Mouse (Mus musculus): ENCODE results near the gene Foxj3. TPM values are rescaled to one million over a fixed set of nuclear protein-coding genes. Genes with fewer than 3 reads are reported as not detected.

Foxj3 gene
- total and polyA plus RNA-seq, 2 experiments from 2014 or later, result 26.4 to 39.1 TPM

DNA sequence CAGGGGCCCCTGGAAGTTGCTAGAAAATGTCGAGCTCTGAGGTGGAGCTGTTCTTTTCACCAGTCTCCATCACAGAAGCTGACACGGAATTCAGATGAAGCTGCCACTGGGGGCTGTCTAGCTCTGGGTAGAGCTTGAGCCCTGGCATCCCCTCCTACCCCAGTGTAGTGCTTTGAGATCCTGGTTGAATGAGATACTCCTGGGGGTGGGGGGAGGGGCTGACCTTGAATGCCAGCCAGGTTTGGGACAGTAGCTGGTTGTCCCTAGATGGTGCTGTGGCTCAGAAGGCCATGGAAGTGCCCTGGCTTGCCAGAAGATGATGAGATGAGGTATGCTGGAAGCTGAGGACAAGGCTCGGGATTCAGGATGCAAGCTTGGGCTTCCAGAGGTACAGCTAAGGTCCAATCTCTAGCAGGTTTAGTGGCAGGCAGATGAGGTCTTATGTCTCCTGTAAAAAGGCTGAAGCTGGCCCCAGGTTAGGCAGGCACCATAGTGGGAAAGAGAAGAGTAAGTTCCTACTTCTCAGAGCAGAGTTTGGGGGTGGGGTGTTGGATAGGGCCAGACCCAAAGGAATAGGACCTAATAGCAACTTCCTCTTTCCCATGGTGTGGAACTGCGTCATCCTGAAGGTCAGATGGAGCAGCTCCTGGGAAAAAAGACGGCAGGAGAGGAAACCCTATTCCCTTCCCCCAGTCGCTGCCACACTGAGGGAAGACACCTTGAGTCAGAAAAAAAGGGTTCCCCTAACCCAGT is 98.3 kb downstream of the Foxj3 start:
- no peaks in the 10 kb centered on the region for H3K9me3 ChIP-seq (ENCODE audit: low read length)
- peak; percentile 30; the same call in 1 of the 2 replicates for TF ChIP-seq CTCF (IDR thresholded peaks at IDR 0.05)
- no peak overlapping the region for H3K9ac ChIP-seq (replicated peaks; ENCODE audit: low read length, poor library complexity, severe bottlenecking)
- WGBS, result 57% methylated on average over 6 of the region's 6 CpGs
- ATAC-seq (ENCODE audit: low FRiP score) (peak; percentile 29; the same call in 1 of the 2 replicates), DNase-seq (ENCODE audit: low spot score) (peak; percentile 23)
- no peak overlapping the region for H3K4me2 ChIP-seq (ENCODE audit: low read depth, low read length, poor library complexity, severe bottlenecking)
- no peak overlapping the region for H3K27ac ChIP-seq (ENCODE audit: low read depth, low read length)
- H3K4me3 ChIP-seq (ENCODE audit: low read depth, low read length), result no peak overlapping the region
- H3K36me3 ChIP-seq (ENCODE audit: insufficient read depth, low read length), result peaks cover 2% of the 10 kb centered on the region; the same call in 1 of the 2 replicates
- no peaks in the 10 kb centered on the region for H3K27me3 ChIP-seq (ENCODE audit: insufficient read depth, low read length)
- no peaks in the 10 kb centered on the region for H3K4me1 ChIP-seq (ENCODE audit: insufficient read depth, low read length)

DNA sequence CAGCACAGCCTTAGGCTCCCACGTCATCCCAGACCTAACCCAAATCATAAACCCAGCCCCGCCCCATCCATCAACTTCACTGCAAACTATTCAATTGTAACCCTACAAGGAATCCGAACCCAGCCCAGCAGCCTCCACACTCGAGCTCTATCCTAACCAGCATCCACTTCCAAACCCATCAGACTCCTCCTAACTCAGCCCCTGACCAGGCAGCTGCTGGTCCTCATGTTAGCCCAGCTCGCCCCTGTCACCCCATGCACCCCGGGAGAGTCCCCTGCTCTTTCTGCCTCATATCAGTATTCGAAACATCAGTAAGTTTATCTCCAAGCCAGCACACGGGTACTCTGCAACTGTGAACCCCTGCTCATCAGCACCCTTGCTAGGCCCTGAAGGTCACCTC is 98.9 kb downstream of the Foxj3 start:
- TF ChIP-seq CTCF (IDR thresholded peaks at IDR 0.05), result no peak
- WGBS, result 86% methylated on average over 8 of the region's 8 CpGs
- H3K9me3 ChIP-seq (ENCODE audit: low read length), result no peaks in the 10 kb centered on the region
- no peak overlapping the region for H3K27ac ChIP-seq (ENCODE audit: low read depth, low read length)
- no peak overlapping the region for H3K4me3 ChIP-seq (ENCODE audit: low read depth, low read length)
- no peaks in the 10 kb centered on the region for H3K27me3 ChIP-seq (ENCODE audit: insufficient read depth, low read length)
- no peaks in the 10 kb centered on the region for H3K4me1 ChIP-seq (ENCODE audit: insufficient read depth, low read length)
- no peak for DNase-seq (ENCODE audit: low spot score)
- H3K36me3 ChIP-seq (ENCODE audit: insufficient read depth, low read length), result no peaks in the 10 kb centered on the region
- no peak overlapping the region for H3K4me2 ChIP-seq (ENCODE audit: low read depth, low read length, poor library complexity, severe bottlenecking)
- ATAC-seq (ENCODE audit: low FRiP score), result no peak
- H3K9ac ChIP-seq (replicated peaks; ENCODE audit: low read length, poor library complexity, severe bottlenecking), result no peak overlapping the region

GRCm38 (mm10) chr4:119636731-119637130 is 99.9 kb downstream of the Foxj3 start:
- no peak for TF ChIP-seq CTCF (IDR thresholded peaks at IDR 0.05)
- H3K4me3 ChIP-seq (ENCODE audit: low read depth, low read length), result no peak overlapping the region
- 91% methylated on average over 7 of the region's 7 CpGs for WGBS
- H3K9me3 ChIP-seq (ENCODE audit: low read length), result no peaks in the 10 kb centered on the region
- ATAC-seq (ENCODE audit: low FRiP score), result no peak
- H3K4me1 ChIP-seq (ENCODE audit: insufficient read depth, low read length), result no peaks in the 10 kb centered on the region
- no peak overlapping the region for H3K4me2 ChIP-seq (ENCODE audit: low read depth, low read length, poor library complexity, severe bottlenecking)
- no peak for DNase-seq (ENCODE audit: low spot score)
- no peaks in the 10 kb centered on the region for H3K27me3 ChIP-seq (ENCODE audit: insufficient read depth, low read length)
- H3K27ac ChIP-seq (ENCODE audit: low read depth, low read length), result no peak overlapping the region
- no peak overlapping the region for H3K9ac ChIP-seq (replicated peaks; ENCODE audit: low read length, poor library complexity, severe bottlenecking)
- H3K36me3 ChIP-seq (ENCODE audit: insufficient read depth, low read length), result no peaks in the 10 kb centered on the region

DNA sequence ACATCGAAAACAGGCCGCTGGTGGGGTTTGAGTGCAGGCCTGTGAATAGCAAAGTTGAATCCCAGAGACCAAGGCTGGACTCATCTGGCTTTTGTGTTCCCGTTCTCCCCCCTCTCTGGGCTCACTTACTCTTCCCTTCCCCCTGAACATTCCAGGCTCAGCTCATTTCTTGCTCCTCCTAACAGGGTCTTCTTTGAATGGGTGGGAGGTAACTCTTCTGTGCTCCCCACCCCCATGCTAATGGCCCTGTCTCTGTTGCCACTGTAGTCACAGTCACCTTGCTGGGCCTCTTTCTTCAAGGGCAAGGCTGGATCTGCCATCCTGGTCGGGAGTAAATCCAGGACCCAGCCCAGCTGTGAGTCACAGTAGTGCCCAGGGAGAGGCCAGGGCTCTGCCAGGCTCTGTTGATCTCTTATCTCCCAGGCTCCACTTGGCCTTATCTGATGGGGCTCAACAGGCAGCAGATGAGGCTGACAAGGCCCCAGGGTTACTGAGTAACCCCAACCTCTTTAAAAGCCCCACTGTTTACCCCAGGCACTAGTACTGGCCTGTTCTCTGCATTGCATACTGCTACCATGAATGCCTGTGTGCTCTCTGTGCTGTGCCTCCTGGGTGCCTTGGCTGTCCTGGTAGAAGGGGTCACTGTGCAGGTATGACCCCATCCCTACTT is 100.5 kb downstream of the Foxj3 start, which contains the start of gene Guca2a:
Guca2a (plus strand) TSS at position 529 of the 670 bp plus-strand sequence.
- no peak within 1 kb of the TSS for H3K4me2 ChIP-seq (ENCODE audit: low read depth, low read length, poor library complexity, severe bottlenecking)
- no peak for DNase-seq (ENCODE audit: low spot score)
- no peaks in the 10 kb centered on the region for H3K4me1 ChIP-seq (ENCODE audit: insufficient read depth, low read length)
- no peak for ATAC-seq (ENCODE audit: low FRiP score)
- no peak for TF ChIP-seq CTCF (IDR thresholded peaks at IDR 0.05)
- H3K9me3 ChIP-seq (ENCODE audit: low read length), result no peaks in the 10 kb centered on the region
- no peak within 1 kb of the TSS for H3K4me3 ChIP-seq (ENCODE audit: low read depth, low read length)
- H3K27me3 ChIP-seq (ENCODE audit: insufficient read depth, low read length), result no peaks in the 10 kb centered on the region
- H3K9ac ChIP-seq (replicated peaks; ENCODE audit: low read length, poor library complexity, severe bottlenecking), result no peak within 1 kb of the TSS
- H3K36me3 ChIP-seq (ENCODE audit: insufficient read depth, low read length), result no peaks in the 10 kb centered on the region
- no peak within 1 kb of the TSS for H3K27ac ChIP-seq (ENCODE audit: low read depth, low read length)
- 76% methylated on average over 4 of the region's 4 CpGs for WGBS

DNA sequence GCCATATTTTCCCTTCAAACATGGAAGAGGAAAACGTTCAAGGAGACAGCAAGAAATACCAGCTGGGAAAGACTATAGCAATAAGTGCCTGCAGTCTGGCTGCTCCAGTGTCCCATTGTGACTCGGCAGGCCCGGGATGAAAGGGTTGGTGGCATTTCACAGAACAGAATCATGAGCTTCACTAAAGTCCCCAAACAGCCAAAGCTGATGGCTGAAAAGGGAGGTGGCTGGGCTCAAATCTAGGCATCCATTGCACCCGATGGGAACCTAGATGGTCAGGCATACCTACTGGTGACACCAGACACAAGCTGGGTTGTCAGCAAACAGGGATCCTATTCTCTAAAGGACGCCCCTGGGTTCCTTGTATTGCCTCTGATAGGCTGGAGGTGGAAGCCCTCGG is 101.1 kb downstream of the Foxj3 start:
- WGBS, result 81% methylated on average over 6 of the region's 6 CpGs
- H3K4me3 ChIP-seq (ENCODE audit: low read depth, low read length), result no peak overlapping the region
- no peak for ATAC-seq (ENCODE audit: low FRiP score)
- no peak for DNase-seq (ENCODE audit: low spot score)
- no peaks in the 10 kb centered on the region for H3K4me1 ChIP-seq (ENCODE audit: insufficient read depth, low read length)
- no peak for TF ChIP-seq CTCF (IDR thresholded peaks at IDR 0.05)
- no peaks in the 10 kb centered on the region for H3K9me3 ChIP-seq (ENCODE audit: low read length)
- no peak overlapping the region for H3K27ac ChIP-seq (ENCODE audit: low read depth, low read length)
- H3K4me2 ChIP-seq (ENCODE audit: low read depth, low read length, poor library complexity, severe bottlenecking), result no peak overlapping the region
- no peak overlapping the region for H3K9ac ChIP-seq (replicated peaks; ENCODE audit: low read length, poor library complexity, severe bottlenecking)
- H3K36me3 ChIP-seq (ENCODE audit: insufficient read depth, low read length), result no peaks in the 10 kb centered on the region
- no peaks in the 10 kb centered on the region for H3K27me3 ChIP-seq (ENCODE audit: insufficient read depth, low read length)

DNA sequence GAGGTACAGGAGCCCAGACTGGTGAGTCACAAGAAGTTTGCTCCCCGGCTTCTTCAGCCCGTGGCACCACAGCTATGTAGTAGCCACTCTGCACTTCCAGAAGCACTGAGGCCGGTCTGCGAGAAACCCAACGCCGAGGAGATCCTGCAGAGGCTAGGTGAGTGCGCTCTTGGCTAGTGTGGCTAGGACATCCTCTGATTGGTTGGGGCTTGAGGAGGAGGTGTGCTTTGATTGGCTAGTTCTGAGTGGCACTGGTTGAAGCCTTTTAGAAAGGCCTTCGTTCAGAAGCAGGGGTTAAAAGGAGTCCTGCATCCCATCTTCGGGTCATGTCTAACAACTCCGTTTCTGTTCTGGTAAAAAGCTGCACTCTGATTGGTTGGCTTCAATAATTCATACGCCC is 101.9 kb downstream of the Foxj3 start:
- Histone ChIP-seq H3K4me3 (ENCODE audit: low read depth, low read length) (no peak overlapping the region), H3K4me1 (ENCODE audit: insufficient read depth, low read length) (no peaks in the 10 kb centered on the region), H3K4me2 (ENCODE audit: low read depth, low read length, poor library complexity, severe bottlenecking) (no peak overlapping the region), H3K9me3 (ENCODE audit: low read length) (no peaks in the 10 kb centered on the region), H3K27me3 (ENCODE audit: insufficient read depth, low read length) (no peaks in the 10 kb centered on the region), H3K9ac (replicated peaks; ENCODE audit: low read length, poor library complexity, severe bottlenecking) (no peak overlapping the region), H3K36me3 (ENCODE audit: insufficient read depth, low read length) (no peaks in the 10 kb centered on the region), H3K27ac (ENCODE audit: low read depth, low read length) (no peak overlapping the region)
- ATAC-seq (ENCODE audit: low FRiP score) (no peak), DNase-seq (ENCODE audit: low spot score) (no peak)
- TF ChIP-seq CTCF (IDR thresholded peaks at IDR 0.05), result no peak
- WGBS, result 62% methylated on average over 11 of the region's 11 CpGs

All from midbrain, postnatal 0 days (tissue).